Mouse (Mus musculus): Measurements from ENCODE around the gene Tbc1d22a.

- TF ChIP-seq CTCF (IDR thresholded peaks at IDR 0.05; ENCODE audit: borderline replicate concordance, insufficient read depth, low read length), result no peak
- no peak for TF ChIP-seq POLR2A (IDR thresholded peaks at IDR 0.05; ENCODE audit: low read depth, low read length)
Measured at GRCm38 (mm10) chr15:86206385-86206784, 7.9 kb upstream of the Tbc1d22a start.
